Mouse (Mus musculus) MEL (cell line): ENCODE measurements around the gene Emc8.

Source experiments
- CHD1 ChIP-seq: IDR thresholded peaks from 2 replicates; pipeline ENCODE4 v1.6.1; 2012; ENCODE audit warnings: low read depth, mild to moderate bottlenecking, inconsistent platforms, low read length, improper control_type of control experiment
- GABPA ChIP-seq: IDR thresholded peaks from 2 replicates; pipeline ENCODE4 v1.6.1; 2012; ENCODE audit warnings: low read depth, mild to moderate bottlenecking, inconsistent platforms, low read length, improper control_type of control experiment, moderate library complexity
- POLR2A ChIP-seq, 2 experiments: IDR thresholded peaks; 2 replicates each; pipeline ENCODE4 v1.6.1; 2011 to 2012; ENCODE audit warnings: low read length in 2 of 2, mild to moderate bottlenecking in 2 of 2, control low read depth in 1 of 2, improper control_type of control experiment in 1 of 2, low read depth in 1 of 2, moderate library complexity in 1 of 2; ENCODE audit not compliant: control insufficient read depth in 1 of 2, insufficient read depth in 1 of 2, poor library complexity in 1 of 2

DNA sequence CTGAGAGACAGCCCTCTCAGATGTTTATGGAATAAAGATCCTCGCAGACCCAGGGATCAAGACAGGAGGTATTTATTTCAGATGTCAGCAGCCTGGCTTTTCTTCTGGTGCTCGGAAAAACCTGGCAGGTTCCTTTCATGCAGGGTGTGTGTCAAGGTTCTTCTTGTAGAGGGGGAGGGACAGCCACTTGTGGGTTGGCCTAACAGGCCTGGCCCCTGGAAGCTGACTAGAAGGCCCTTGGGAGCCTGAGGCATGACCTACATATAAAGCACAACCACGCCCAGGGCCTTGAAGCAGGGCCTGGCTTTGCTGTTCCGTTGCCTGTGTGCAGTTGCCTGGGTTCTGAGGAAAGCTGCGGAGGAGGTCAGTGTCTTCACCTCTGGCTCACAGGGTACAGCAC lies 16.7 kb upstream of the Emc8 start:
- TF ChIP-seq GABPA, result no peak
- no peak for TF ChIP-seq CHD1
- TF ChIP-seq POLR2A (IDR thresholded peaks at IDR 0.05; ENCODE audit: control insufficient read depth in 1 of 2, insufficient read depth in 1 of 2, low read depth in 1 of 2, low read length in 2 of 2, poor library complexity in 1 of 2), result no peak
